1 mouse cellular context compared by ENCODE assay signal in the genomic region with DNA sequence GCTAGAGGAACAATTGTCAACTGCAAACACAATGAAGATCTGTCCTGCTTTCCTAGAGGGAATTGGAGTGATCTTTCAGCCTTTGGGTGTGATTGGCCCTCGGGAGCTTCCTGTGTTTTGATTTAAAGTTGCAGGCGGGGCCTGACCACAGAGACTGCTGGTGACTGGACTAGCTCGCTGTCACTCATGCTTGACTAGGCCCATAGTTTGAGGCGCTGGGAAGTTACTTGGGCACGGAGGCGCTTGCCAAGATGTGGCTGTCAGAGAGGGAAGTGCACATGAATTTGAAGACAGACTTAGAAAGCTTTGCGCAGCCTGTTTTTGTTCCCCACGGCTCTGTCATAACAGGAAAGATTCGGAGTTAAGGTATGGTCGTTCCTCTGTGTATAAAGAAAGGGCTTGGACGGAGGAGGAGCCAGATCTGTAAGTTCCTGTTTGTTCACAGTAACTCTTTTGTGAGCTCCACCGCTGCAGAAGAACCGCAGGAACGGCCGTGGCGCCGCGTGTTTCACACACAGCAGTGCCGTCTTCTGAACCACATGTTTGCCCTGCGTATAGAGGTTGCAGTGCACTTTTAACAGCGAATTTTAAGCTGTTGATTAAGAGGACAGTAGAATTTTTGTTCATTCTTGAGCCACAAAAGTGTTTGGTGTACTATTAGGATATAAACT.
TF ChIP-seq lines count a peak whose summit lies in the region.

No protein-coding gene starts in this region.

TF ChIP-seq in MEL, 35 proteins besides CTCF, POLR2A, EP300 and RAD21 (continued from another document):
- TF ChIP-seq BHLHE40 (IDR thresholded peaks at IDR 0.05; ENCODE audit: borderline replicate concordance, low read depth, low read length), result no peak
- no peak for TF ChIP-seq ZKSCAN1 (IDR thresholded peaks at IDR 0.05; ENCODE audit: low read depth, low read length)
- TF ChIP-seq POLR2AphosphoS5 (IDR thresholded peaks at IDR 0.05; ENCODE audit: borderline replicate concordance, low read depth, low read length), result peak; percentile 48; the same call in 1 of the 2 replicates
- peak; percentile 49; the same call in 1 of the 2 replicates for TF ChIP-seq POLR2AphosphoS2 (IDR thresholded peaks at IDR 0.05; ENCODE audit: low read length)
- TF ChIP-seq SIN3A (IDR thresholded peaks at IDR 0.05; ENCODE audit: low read length), result peak; percentile 88
- peak; percentile 65; the same call in 1 of the 2 replicates for TF ChIP-seq HCFC1 (IDR thresholded peaks at IDR 0.05; ENCODE audit: low read depth, low read length)
- 0 out of 2 replicates have a peak, but pooled peaks have one; percentile 38 for TF ChIP-seq ZMIZ1 (IDR thresholded peaks at IDR 0.05; ENCODE audit: low read depth, low read length)
- no peak for TF ChIP-seq USF2 (IDR thresholded peaks at IDR 0.05; ENCODE audit: borderline replicate concordance in 1 of 2, insufficient read depth in 1 of 2, low read depth in 1 of 2, low read length in 2 of 2)
- peak; percentile 44; the same call in 1 of the 2 replicates for TF ChIP-seq CHD2 (IDR thresholded peaks at IDR 0.05; ENCODE audit: low read length)
- no peak for TF ChIP-seq ZC3H11A (IDR thresholded peaks at IDR 0.05; ENCODE audit: low read depth, low read length)
- TF ChIP-seq NELFE (IDR thresholded peaks at IDR 0.05; ENCODE audit: low read depth, low read length), result peak; percentile 62; the same call in 1 of the 2 replicates
- TF ChIP-seq MAFK (IDR thresholded peaks at IDR 0.05; ENCODE audit: borderline replicate concordance, low read depth, low read length), result no peak
- TF ChIP-seq TCF12 (IDR thresholded peaks at IDR 0.05; ENCODE audit: low read depth, low read length), result peak; percentile 11; the same call in 1 of the 2 replicates
- TF ChIP-seq MAZ (IDR thresholded peaks at IDR 0.05; ENCODE audit: low read depth, low read length), result 0 out of 2 replicates have a peak, but pooled peaks have one; percentile 3
- no peak for TF ChIP-seq CHD1 (IDR thresholded peaks at IDR 0.05; ENCODE audit: low read depth, low read length)
- TF ChIP-seq ETS1 (IDR thresholded peaks at IDR 0.05; ENCODE audit: low read depth, low read length), result 0 out of 2 replicates have a peak, but pooled peaks have one; percentile 37
- TF ChIP-seq ZNF384 (IDR thresholded peaks at IDR 0.05; ENCODE audit: low read depth, low read length), result no peak
- no peak for TF ChIP-seq MEF2A (IDR thresholded peaks at IDR 0.05; ENCODE audit: extremely low read depth, insufficient replicate concordance, low read depth, low read length, poor library complexity, severe bottlenecking)
- 0 out of 2 replicates have a peak, but pooled peaks have one; percentile 43 for TF ChIP-seq E2F4 (IDR thresholded peaks at IDR 0.05; ENCODE audit: borderline replicate concordance, low read depth, low read length)
- TF ChIP-seq USF1 (IDR thresholded peaks at IDR 0.05; ENCODE audit: low read depth, low read length), result peak; percentile 61
